Mouse (Mus musculus): Measurements from ENCODE around the gene Cacna1g. TPM values are rescaled to one million over a fixed set of nuclear protein-coding genes. Genes with fewer than 3 reads are reported as not detected.

Gene Cacna1g
- total RNA-seq, 2 experiments from 2014 or later: 7.0 to 9.0 TPM

Other genes starting within 250 kb of the Cacna1g start
- gene Wfikkn2, start 228.2 kb downstream of the Cacna1g start, total RNA-seq (2021): 1 to 10 TPM; 1.9 to 2.6 TPM
- not detected for gene Gm21885, start 192.3 kb downstream of the Cacna1g start, total RNA-seq (2021)
- gene Luc7l3, start 152.2 kb downstream of the Cacna1g start, total RNA-seq (2021): 10 to 100 TPM; 31.8 to 55.4 TPM
- gene Ankrd40, start 146.2 kb downstream of the Cacna1g start, total RNA-seq (2021): 100 to 1,000 TPM; 135 to 141 TPM
- 1 to 10 TPM; 1.9 to 2.1 TPM for gene Abcc3, start 81.2 kb downstream of the Cacna1g start, total RNA-seq (2021)
- not detected for gene Spata20, start 12.0 kb upstream of the Cacna1g start, total RNA-seq (2021)
- gene Epn3, start 25.8 kb upstream of the Cacna1g start, total RNA-seq (2021): under 1 TPM; 0.21 to 0.59 TPM
- not detected for gene Mycbpap, start 47.5 kb upstream of the Cacna1g start, total RNA-seq (2021)
- 1 to 10 TPM; 4.3 to 6.0 TPM for gene Rsad1, start 75.1 kb upstream of the Cacna1g start, total RNA-seq (2021)
- gene Chad, start 90.8 kb upstream of the Cacna1g start, total RNA-seq (2021): 10 to 100 TPM; 10.3 to 14.3 TPM
- gene Acsf2, start 127.7 kb upstream of the Cacna1g start, total RNA-seq (2021): 10 to 100 TPM in 1 of 2 experiments, 1 to 10 TPM in 1; 8.1 to 10.0 TPM
- 10 to 100 TPM; 40.4 to 51.2 TPM for gene Lrrc59, start 155.6 kb upstream of the Cacna1g start, total RNA-seq (2021)
- 10 to 100 TPM; 50.2 to 63.1 TPM for gene Mrpl27, start 179.6 kb upstream of the Cacna1g start, total RNA-seq (2021)
- gene Eme1, start 179.8 kb upstream of the Cacna1g start, total RNA-seq (2021): 1 to 10 TPM; 1.3 to 1.5 TPM
- gene Xylt2, start 203.3 kb upstream of the Cacna1g start, total RNA-seq (2021): 10 to 100 TPM; 10.1 to 12.3 TPM
- gene Gm11541, start 230.3 kb upstream of the Cacna1g start, total RNA-seq (2021): not detected